In genomic region chr3:159839481-159839880, GRCm38 (mm10) we compare ENCODE assay signal across 8 mouse cellular contexts. TPM values are rescaled to one million over a fixed set of nuclear protein-coding genes. Genes with fewer than 3 reads are reported as not detected.
A peak's percentile ranks its signal among the peaks of the same experiment; 100 is the strongest.
DNase-seq lines count a peak whose midpoint lies in the region; ATAC-seq lines count a peak whose summit lies in the region.

Gene Wls (plus strand): TSS chr3:159839672.

- ATAC-seq in megakaryocyte, adult 5-6 weeks (ENCODE audit: poor library complexity, severe bottlenecking), result peak; percentile 67

- intact Hi-C loops in gastrocnemius, postnatal 14 days (cut with DNase I; ENCODE audit: low total_unique reads), result no loop called here

- peak; percentile 82 to 93 for DNase-seq in adrenal gland, adult (ENCODE audit: inconsistent age in 2 of 2, low spot score in 1 of 2)
- DNase-seq in embryo, embryonic 10.5 days (ENCODE audit: low spot score), result peak; percentile 89
- peak; percentile 68 for DNase-seq in gastrocnemius, postnatal 14 days
- peak; percentile 52 for DNase-seq in hindlimb bud, embryonic 11.5 days (ENCODE audit: extremely low spot score, low read depth, low spot score)
- peak; percentile 50 to 51 for DNase-seq in left cerebral cortex, adult 8-10 months (ENCODE audit: low spot score in 2 of 2)
- peak; percentile 59 to 68 for DNase-seq in right cerebral cortex, postnatal 10 days (ENCODE audit: low spot score in 2 of 2)
- DNase-seq in urinary bladder, postnatal 36 days (ENCODE audit: low spot score in 2 of 2), result peak; percentile 53 to 74

RNA-seq across cellular contexts. Expression of gene Wls, which starts in this region (rescaled TPM):
- total RNA-seq in gastrocnemius, postnatal 14 days (2021), result 10 to 100 TPM; 25.3 to 30.9 TPM
- 10 to 100 TPM; 37.5 to 45.7 (median 42.6) TPM for total RNA-seq in left cerebral cortex, adult 8-10 months (2022)
- total RNA-seq in megakaryocyte, adult 5-6 weeks (2015), result 79.1 and 81.1 TPM in 2 replicates
- total RNA-seq in megakaryocyte, adult 5-6 weeks (2017), result 65.0 and 68.5 TPM in 2 replicates

Comparison
In these comparisons a context has a peak if more than half of its experiments do, and no peak if none do; other contexts are left out.
1. Peak in every context shown above with its lines: DNase-seq and ATAC-seq.